Mouse (Mus musculus) brain, embryonic 14.5 days (tissue): ENCODE results near the gene Csad.

ENCODE experiments used
- CTCF ChIP-seq: fragments of 200-500 bp; IDR thresholded peaks from 2 replicates; pipeline ENCODE4 v1.5.1; 2012; ENCODE audit warnings: inconsistent platforms, mild to moderate bottlenecking, moderate library complexity, borderline replicate concordance; ENCODE audit not compliant: insufficient read depth, insufficient read length; ENCODE audit errors: extremely low read depth
- POLR2A ChIP-seq: fragments of 200-500 bp; IDR thresholded peaks from 2 replicates; pipeline ENCODE4 v1.6.1; 2012; ENCODE audit warnings: mild to moderate bottlenecking, inconsistent platforms, borderline replicate concordance; ENCODE audit not compliant: poor library complexity, insufficient read depth, insufficient read length, severe bottlenecking; ENCODE audit errors: extremely low read depth

- TF ChIP-seq POLR2A = no peak
- no peak for TF ChIP-seq CTCF
Measured at GRCm38 (mm10) chr15:102149561-102149960, 55.0 kb downstream of the Csad start.
